Mouse (Mus musculus) midbrain, embryonic 12.5 days (tissue): ENCODE measurements around the gene Hspe1. TPM values are rescaled to one million over a fixed set of nuclear protein-coding genes. Genes with fewer than 3 reads are reported as not detected.
"Not testable (repeated sequence)": the region's sequence is repeated elsewhere in the genome, so short reads cannot be mapped to it uniquely, and the experiment has no call there.

Experiments used
- ATAC-seq: fragments of 200-750 bp; cut with Nextera tagmentation; 2 replicates; pipeline ENCODE4 v1.8.0; 2017; ENCODE audit warnings: low read depth, moderate TSS enrichment, moderate library complexity; ENCODE audit not compliant: low FRiP score
- H3K27ac ChIP-seq: fragments of 300-500 bp; sonication (generic); replicated peaks from 2 replicates; pipeline ENCODE4 v1.5.1; 2016; ENCODE audit warnings: mild to moderate bottlenecking
- H3K27me3 ChIP-seq: fragments of 300-500 bp; sonication (generic); 2 replicates; pipeline ENCODE4 v1.6.1; 2016; ENCODE audit warnings: mild to moderate bottlenecking
- H3K36me3 ChIP-seq: fragments of 300-500 bp; sonication (generic); 2 replicates; pipeline ENCODE4 v1.6.1; 2016
- H3K4me1 ChIP-seq: fragments of 300-500 bp; sonication (generic); 2 replicates; pipeline ENCODE4 v1.6.1; 2016
- H3K4me2 ChIP-seq: fragments of 300-500 bp; sonication (generic); replicated peaks from 2 replicates; pipeline ENCODE4 v1.6.1; 2016; ENCODE audit warnings: mild to moderate bottlenecking, moderate library complexity
- H3K4me3 ChIP-seq: fragments of 300-500 bp; sonication (generic); 2 replicates; pipeline ENCODE4 v1.5.1; 2016; ENCODE audit warnings: mild to moderate bottlenecking
- H3K9ac ChIP-seq: fragments of 300-500 bp; sonication (generic); replicated peaks from 2 replicates; pipeline ENCODE4 v1.6.1; 2016; ENCODE audit warnings: mild to moderate bottlenecking, moderate library complexity
- H3K9me3 ChIP-seq: fragments of 300-500 bp; sonication (generic); 2 replicates; pipeline ENCODE4 v1.6.1; 2016; ENCODE audit warnings: mild to moderate bottlenecking
- WGBS: fragments of 180-500 bp; shearing (Covaris S2); methylation state at CpG from one replicate; pipeline ENCODE4 v1.1.7; 2016; 5-methylcytosine and 5-hydroxymethylcytosine counted together
- polyA plus RNA-seq: library from polyadenylated mRNA; unstranded; fragments of >200 nt; fragmentation: Nextera tagmentation; extraction: Ambion mirVana; gene quantifications from 2 replicates; pipeline ENCODE4 v1.2.1, GENCODE M21; 2016

The Hspe1 gene
- polyA plus RNA-seq, 1 experiment from 2014 or later = 373 TPM

DNA sequence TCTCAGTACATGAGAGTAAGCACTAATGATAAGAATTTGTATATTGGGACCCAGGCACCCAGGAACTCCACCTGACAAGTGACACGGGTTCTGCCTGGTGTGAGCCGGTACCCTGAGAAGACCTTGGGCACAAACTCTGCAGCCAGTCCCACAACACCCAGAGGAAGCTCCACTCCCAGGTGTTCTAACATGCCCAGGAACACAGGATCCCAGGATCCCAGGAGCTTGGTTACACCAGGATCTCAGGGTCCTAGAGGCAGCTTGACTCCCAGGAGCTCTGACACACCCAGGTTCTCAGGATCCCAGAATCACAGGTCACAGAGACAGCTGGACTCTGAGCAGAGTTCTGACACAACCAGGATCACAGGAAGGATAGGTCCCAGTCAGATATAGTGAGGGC is 36.2 kb downstream of the Hspe1 start:
- H3K36me3 ChIP-seq, H3K4me2 ChIP-seq, H3K27me3 ChIP-seq, H3K4me3 ChIP-seq, ATAC-seq, H3K4me1 ChIP-seq, H3K9ac ChIP-seq, H3K27ac ChIP-seq, H3K9me3 ChIP-seq: not testable (repeated sequence)
- 95% methylated on average over 2 of the region's 2 CpGs for WGBS

DNA sequence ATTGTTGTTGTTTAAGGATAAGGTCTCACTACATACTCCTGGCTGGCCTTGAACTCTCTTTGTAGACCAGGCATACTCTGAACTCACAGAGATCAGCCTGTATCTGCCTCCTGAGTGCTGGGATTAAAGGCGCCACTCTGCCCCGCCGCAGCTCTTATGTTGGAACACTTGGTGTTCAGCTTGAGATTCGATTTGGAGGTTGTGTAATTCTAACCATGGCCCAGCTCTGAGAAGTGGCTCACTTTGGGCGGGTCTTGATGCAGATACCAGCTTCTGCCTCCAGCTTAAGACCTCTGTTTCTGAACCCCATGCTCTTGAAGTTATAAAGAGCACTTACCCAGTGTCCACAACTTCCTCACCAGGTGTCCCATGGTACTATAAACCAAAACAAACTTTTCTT is 41.8 kb downstream of the Hspe1 start:
- WGBS = 92% methylated on average over 5 of the region's 5 CpGs

DNA sequence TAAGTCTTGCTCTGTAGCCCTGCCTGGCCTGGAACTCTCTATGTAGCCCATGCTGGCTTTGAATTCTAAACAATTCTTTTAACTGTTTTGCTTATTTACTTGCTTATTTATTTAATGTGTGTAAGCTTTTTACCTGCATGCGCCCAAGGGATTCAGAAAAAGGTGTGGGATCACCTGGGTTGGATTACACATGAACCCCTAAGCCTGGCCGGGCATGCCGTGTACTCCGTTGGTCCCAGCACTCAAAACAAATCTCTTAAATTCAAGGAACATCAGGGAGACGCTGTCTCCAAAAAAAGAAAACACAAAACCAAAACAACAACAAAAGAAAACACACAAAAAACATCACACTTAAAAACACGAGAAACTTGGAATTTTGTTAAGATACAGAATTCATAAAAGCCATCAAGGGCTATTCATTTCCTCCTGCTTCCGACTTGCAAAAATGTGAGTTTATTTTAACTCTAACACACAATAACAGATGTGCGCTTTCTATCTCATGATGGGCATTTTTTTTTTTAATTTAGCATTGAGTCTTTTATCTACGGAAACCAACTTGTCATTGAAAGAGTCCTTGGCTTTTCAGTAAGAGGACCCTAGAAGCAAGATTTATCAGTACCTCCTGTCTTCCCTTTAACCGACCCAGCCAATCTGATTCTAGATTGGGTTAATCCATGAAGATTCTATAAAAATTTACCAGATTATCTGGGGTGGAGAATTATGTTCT is 42.4 kb downstream of the Hspe1 start:
- Histone ChIP-seq H3K36me3 (0 out of 2 replicates have a peak, but pooled peaks cover 6% of the 10 kb centered on the region), H3K9me3 (no peaks in the 10 kb centered on the region), H3K4me1 (peaks cover 13% of the 10 kb centered on the region), H3K27ac (peak overlapping the region; percentile 99), H3K27me3 (no peaks in the 10 kb centered on the region), H3K9ac (peak overlapping the region; percentile 98), H3K4me3 (peak overlapping the region; percentile 98), H3K4me2 (peak overlapping the region; percentile 63)
- WGBS = 68% methylated on average over 10 of the region's 10 CpGs
- no peak for ATAC-seq

More for the DNA sequence above, 41.8 kb downstream of the Hspe1 start:
- ATAC-seq = no peak
- Histone ChIP-seq H3K4me2 (no peak overlapping the region), H3K4me1 (peaks cover 13% of the 10 kb centered on the region), H3K9me3 (no peaks in the 10 kb centered on the region), H3K9ac (no peak overlapping the region), H3K36me3 (0 out of 2 replicates have a peak, but pooled peaks cover 4% of the 10 kb centered on the region), H3K4me3 (no peak overlapping the region), H3K27me3 (no peaks in the 10 kb centered on the region), H3K27ac (no peak overlapping the region)

DNA sequence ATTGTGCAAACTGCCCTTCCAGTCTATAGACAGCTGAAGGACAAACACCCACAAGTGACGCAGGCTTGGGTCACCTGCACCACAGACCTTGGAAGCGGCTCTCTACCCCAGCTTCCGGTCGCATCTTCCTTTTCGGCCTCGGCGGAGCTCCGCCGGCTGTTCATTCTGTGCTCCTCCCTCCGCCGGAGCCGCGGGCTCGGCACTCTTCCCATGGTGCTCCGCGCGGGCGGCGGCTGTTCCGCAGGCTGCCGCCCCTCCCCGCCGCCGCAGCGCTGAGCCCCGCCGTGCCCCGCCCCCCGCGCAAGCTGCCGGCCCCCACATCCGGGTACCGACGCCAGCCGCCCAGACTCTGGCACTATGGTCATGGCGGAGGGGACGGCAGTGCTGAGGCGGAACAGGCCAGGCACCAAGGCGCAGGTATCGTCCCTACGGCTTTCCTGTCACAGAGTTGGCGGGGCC is 43.0 kb downstream of the Hspe1 start, which contains the start of gene Mob4:
Mob4 (plus strand) TSS at position 289 of the 459 bp plus-strand sequence.
- Histone ChIP-seq H3K4me1 (peaks cover 13% of the 10 kb centered on the region), H3K27me3 (no peaks in the 10 kb centered on the region)

DNA sequence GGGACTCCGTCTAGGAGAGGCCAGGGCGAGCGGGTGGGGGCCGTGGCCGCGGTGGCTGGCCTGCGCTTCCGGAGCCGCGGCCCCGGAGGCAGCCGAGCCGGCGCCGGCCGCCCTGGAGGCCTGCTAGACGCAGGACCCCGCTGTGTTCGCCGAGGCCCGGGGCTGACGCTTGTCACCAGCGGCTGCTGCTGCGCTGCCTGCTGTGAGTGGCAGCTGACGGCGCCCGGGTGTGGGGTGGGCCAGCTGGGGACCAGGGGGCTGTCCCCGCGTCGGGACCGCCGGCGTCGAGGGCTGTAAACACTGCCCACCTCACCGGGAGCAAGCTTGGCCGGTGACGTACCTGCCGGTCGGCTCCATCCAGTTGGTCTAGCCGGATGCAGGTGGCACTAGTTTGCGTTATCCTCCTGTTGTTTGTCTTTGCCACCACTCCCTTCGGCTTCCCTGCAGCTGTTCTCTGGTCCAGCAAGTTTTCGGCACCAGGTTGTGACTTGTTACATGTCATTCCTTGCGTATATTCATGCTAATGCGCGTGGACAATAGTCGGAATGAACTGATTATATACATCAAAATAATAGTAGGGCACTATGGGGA is 43.6 kb downstream of the Hspe1 start:
- no peaks in the 10 kb centered on the region for H3K9me3 ChIP-seq
- H3K27me3 ChIP-seq = no peaks in the 10 kb centered on the region
- peak overlapping the region; percentile 99 for H3K27ac ChIP-seq
- peaks cover 10% of the 10 kb centered on the region for H3K36me3 ChIP-seq
- H3K9ac ChIP-seq = peak overlapping the region; percentile 98
- under 1% methylated on average over 32 of the region's 47 CpGs for WGBS
- peaks cover 13% of the 10 kb centered on the region for H3K4me1 ChIP-seq
- peak overlapping the region; percentile 63 for H3K4me2 ChIP-seq
- H3K4me3 ChIP-seq = peak overlapping the region; percentile 98
- no peak; the same call in 1 of the 2 replicates for ATAC-seq

More for the DNA sequence above, 43.0 kb downstream of the Hspe1 start, which contains the start of gene Mob4:
- Histone ChIP-seq H3K9me3 (no peaks in the 10 kb centered on the region), H3K4me2 (peak within 1 kb of the TSS; percentile 63), H3K4me3 (peak within 1 kb of the TSS; percentile 98), H3K27ac (peak within 1 kb of the TSS; percentile 99), H3K9ac (peak within 1 kb of the TSS; percentile 98), H3K36me3 (peaks cover 10% of the 10 kb centered on the region)
- under 1% methylated on average over 42 of the region's 42 CpGs for WGBS
- peak; percentile 98 for ATAC-seq

DNA sequence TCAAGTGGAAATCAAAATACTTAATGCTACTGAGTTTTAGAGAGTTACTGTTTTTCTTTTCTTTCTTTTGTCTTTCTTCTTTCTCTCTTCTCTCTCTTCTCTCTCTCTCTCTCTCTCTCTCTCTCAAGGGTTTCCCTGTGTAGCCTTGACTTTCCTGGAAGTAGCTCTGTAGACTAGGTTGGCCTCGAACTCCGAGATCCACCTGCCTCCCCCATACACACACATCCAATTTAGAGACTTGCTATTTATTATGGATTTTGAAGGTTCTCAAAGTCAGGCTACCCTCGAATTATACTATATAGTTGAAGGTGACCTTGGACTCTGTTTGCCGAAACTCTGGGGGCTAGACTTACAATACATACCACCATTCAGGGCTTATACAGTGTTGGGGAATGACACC is 44.4 kb downstream of the Hspe1 start:
- no peaks in the 10 kb centered on the region for H3K9me3 ChIP-seq
- WGBS = 77% methylated on average over 4 of the region's 4 CpGs
- peak overlapping the region; percentile 63 for H3K4me2 ChIP-seq
- no peak overlapping the region for H3K27ac ChIP-seq
- no peak for ATAC-seq
- peaks cover 10% of the 10 kb centered on the region for H3K36me3 ChIP-seq
- H3K4me3 ChIP-seq = peak overlapping the region; percentile 98
- peak overlapping the region; percentile 98 for H3K9ac ChIP-seq
- H3K27me3 ChIP-seq = no peaks in the 10 kb centered on the region
- H3K4me1 ChIP-seq = peaks cover 13% of the 10 kb centered on the region

DNA sequence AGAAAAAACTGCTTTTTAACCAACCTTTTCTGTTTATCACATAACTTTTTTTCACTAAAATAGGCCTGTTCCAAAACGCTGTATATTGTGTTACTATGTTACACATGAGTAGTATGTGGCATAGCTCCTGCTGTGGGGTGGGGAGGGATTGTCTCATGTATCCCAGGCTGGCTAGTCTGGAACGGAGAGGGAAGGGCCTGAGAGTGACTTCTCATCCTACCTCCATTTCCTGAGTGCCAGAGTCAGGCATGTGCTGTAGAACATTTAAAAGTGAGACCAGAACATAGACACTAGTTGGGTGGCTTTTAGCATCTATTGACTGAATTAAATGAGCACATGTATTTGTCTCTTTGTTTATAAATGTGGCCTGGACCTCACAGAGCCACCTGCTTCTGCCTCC is 45.2 kb downstream of the Hspe1 start:
- ATAC-seq = no peak

DNA sequence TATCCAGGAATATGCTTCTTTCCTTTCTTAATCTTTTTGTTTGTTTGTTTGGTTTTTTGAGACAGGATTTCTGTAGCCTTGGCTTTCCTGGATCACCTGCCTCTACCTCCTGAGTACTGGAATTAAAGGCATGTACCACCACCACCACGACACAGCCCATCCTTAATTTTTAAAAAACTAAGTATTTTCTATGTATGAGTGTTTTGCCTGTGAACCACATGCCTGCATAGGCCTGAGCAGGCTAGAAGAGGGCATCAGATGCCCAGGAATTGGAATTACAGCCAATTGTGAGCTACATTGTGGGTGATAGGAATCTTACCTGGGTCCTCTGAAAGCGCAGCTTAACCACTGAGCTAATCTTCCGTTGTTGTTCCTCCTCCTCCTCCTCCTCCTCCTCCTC is 46.4 kb downstream of the Hspe1 start:
- peaks cover 13% of the 10 kb centered on the region for H3K4me1 ChIP-seq
- peaks cover 10% of the 10 kb centered on the region for H3K36me3 ChIP-seq
- 96% methylated on average over 3 of the region's 3 CpGs for WGBS
- H3K4me2 ChIP-seq = no peak overlapping the region
- no peaks in the 10 kb centered on the region for H3K27me3 ChIP-seq
- no peak for ATAC-seq
- H3K9me3 ChIP-seq = no peaks in the 10 kb centered on the region
- no peak overlapping the region for H3K27ac ChIP-seq
- H3K4me3 ChIP-seq = no peak overlapping the region
- no peak overlapping the region for H3K9ac ChIP-seq

More for the DNA sequence above, 45.2 kb downstream of the Hspe1 start:
- H3K27ac ChIP-seq = no peak overlapping the region
- H3K9ac ChIP-seq = no peak overlapping the region; the same call in 1 of the 2 replicates
- H3K36me3 ChIP-seq = peaks cover 10% of the 10 kb centered on the region
- H3K4me2 ChIP-seq = no peak overlapping the region
- H3K4me3 ChIP-seq = no peak overlapping the region
- WGBS = 68% methylated on average over 2 of the region's 2 CpGs
- H3K9me3 ChIP-seq = no peaks in the 10 kb centered on the region
- H3K4me1 ChIP-seq = peaks cover 13% of the 10 kb centered on the region
- no peaks in the 10 kb centered on the region for H3K27me3 ChIP-seq

DNA sequence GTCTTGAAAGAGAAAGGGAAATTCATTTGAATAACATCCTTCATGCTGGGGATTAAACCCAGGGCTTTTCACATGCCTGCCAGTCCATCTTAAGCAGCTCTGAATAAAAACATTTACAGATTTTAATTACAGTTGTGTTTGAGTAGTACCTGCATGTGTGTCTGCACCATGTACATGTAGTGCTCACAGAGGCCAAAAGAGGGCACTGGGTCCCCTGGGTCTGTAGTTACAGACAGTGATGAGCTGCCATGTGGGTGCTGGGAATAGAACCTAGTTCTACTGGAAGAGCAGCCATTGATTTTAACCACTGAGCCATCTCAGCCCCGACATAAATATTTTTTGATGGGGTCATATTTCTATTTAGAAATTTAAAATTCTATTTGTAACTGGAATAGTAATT is 47.9 kb downstream of the Hspe1 start:
- Histone ChIP-seq H3K4me1 (peaks cover 13% of the 10 kb centered on the region), H3K27me3 (no peaks in the 10 kb centered on the region), H3K4me2 (no peak overlapping the region), H3K9ac (no peak overlapping the region), H3K4me3 (no peak overlapping the region), H3K36me3 (peaks cover 17% of the 10 kb centered on the region), H3K27ac (no peak overlapping the region), H3K9me3 (no peaks in the 10 kb centered on the region)
- ATAC-seq = no peak
- WGBS = 93% methylated on average over 1 of the region's 1 CpGs

Other genes starting within 250 kb of the Hspe1 start
- gene Ankrd44, start 161.7 kb upstream of the Hspe1 start, polyA plus RNA-seq = 15.8 and 20.1 TPM in 2 replicates
- gene Sf3b1, start 60.7 kb upstream of the Hspe1 start, polyA plus RNA-seq = 344 and 364 TPM in 2 replicates
- gene Coq10b, start 35.4 kb upstream of the Hspe1 start, polyA plus RNA-seq = 30.1 and 30.9 TPM in 2 replicates
- gene Hspd1, start 111 bp downstream of the Hspe1 start, polyA plus RNA-seq = 337 and 368 TPM in 2 replicates
- 158 and 161 TPM in 2 replicates for gene Mob4, start 43.1 kb downstream of the Hspe1 start, polyA plus RNA-seq
- gene Rftn2, start 138.7 kb downstream of the Hspe1 start, polyA plus RNA-seq = 8.3 and 8.9 TPM in 2 replicates
- 4.0 TPM in 2 replicates for gene Mars2, start 149.0 kb downstream of the Hspe1 start, polyA plus RNA-seq